Comparison of ENCODE assay signal across 10 mouse cellular contexts in the genomic region with DNA sequence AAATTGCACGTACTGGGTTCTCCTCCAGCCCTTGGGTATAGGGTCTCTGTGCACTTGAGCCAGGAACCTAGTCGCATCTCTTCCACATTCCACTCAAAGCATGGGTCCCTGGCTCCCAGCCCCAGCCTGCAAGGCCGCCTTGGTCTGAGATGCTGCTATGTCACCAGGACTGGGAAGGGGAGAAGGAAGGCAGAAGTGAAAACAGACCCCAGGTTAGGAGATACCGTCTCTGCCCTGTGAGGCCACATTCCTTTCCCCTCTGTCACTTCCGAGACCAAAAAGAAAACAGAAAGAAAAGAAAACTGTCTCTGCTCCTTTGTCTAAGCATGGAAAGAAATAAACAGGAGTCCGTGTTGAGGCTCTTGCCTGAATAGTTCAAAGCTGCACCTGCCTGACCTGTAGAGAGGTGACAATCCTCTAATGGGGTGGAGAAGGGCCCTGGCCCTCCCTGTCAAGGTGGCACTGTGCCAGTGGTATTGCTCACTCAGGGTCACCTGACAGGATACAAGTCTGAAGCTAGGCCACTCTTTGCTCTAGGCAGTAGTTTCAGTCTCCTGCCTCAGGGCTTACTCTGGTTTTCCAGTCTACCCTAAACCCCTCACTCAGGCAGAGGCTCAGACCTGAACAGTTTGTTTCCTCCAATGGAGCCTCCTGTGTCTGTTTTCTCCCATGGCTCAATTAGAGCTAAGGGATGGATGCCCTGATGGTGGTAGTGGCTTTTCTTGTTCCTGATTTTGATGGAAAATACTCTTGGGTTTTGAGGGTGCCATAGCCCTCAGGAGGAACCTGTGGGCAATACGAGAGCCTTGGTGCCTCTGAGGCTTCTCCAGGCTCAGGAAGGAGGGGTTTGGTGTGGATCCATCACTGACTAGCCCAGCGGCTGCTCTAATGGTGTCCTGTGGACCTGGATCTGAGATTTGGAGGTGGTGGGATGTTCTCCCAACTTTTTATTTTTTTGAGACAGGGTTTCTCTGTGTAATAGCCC. TPM values are rescaled to one million over a fixed set of nuclear protein-coding genes. Genes with fewer than 3 reads are reported as not detected.
A peak's percentile ranks its signal among the peaks of the same experiment; 100 is the strongest.
DNase-seq lines count a peak whose midpoint lies in the region; ATAC-seq and TF ChIP-seq lines count a peak whose summit lies in the region.
"Had no signal": no experiment of that assay in that cellular context is flagged by ENCODE, and none has a peak within 500 bp of the region (broad histone marks: within the 10 kb centered on the region; RNA-seq: fewer than 3 reads in every experiment).

No protein-coding gene starts in this region.

- H3K4me2 ChIP-seq in heart, postnatal 0 days (ENCODE audit: low read depth, low read length), result no peak overlapping the region

- no peaks in the 10 kb centered on the region for H3K27me3 ChIP-seq in heart, postnatal 0 days (ENCODE audit: control insufficient read depth, insufficient read depth, low read length)
- no peaks in the 10 kb centered on the region for H3K27me3 ChIP-seq in small intestine, adult 2 months (ENCODE audit: control insufficient read depth, insufficient read depth, low read length)

- peaks cover 38% of the 10 kb centered on the region for H3K4me1 ChIP-seq in heart, postnatal 0 days (ENCODE audit: control insufficient read depth, insufficient read depth)
- peaks cover 24% of the 10 kb centered on the region for H3K4me1 ChIP-seq in small intestine, adult 2 months (ENCODE audit: control insufficient read depth, insufficient read depth, insufficient read length, low read length)

- H3K36me3 ChIP-seq in heart, postnatal 0 days (replicated peaks; ENCODE audit: control insufficient read depth, insufficient read depth, low read length), result peaks cover 15% of the 10 kb centered on the region; the same call in 1 of the 2 replicates
- peaks cover 19% of the 10 kb centered on the region; the same call in 1 of the 2 replicates for H3K36me3 ChIP-seq in small intestine, adult 2 months (ENCODE audit: control insufficient read depth, insufficient read depth, low read length)

- ATAC-seq in heart, postnatal 0 days (ENCODE audit: insufficient read depth, low read depth), result peak; percentile 19; the same call in 1 of the 2 replicates
- ATAC-seq in monocyte, adult 5-6 weeks (replicated peaks; ENCODE audit: insufficient number of reproducible peaks, low FRiP score, low TSS enrichment, poor library complexity, severe bottlenecking), result no peak

- peak overlapping the region; percentile 41 for H3K27ac ChIP-seq in heart, postnatal 0 days (ENCODE audit: low read depth)
- peak overlapping the region; percentile 17; the same call in 1 of the 2 replicates for H3K27ac ChIP-seq in small intestine, adult 2 months (ENCODE audit: insufficient read depth, low read depth, low read length)

- no peaks in the 10 kb centered on the region for H3K9me3 ChIP-seq in heart, postnatal 0 days (replicated peaks; ENCODE audit: control insufficient read depth, low read length)

- WGBS in heart, postnatal 0 days, result 50% methylated on average over 8 of the region's 8 CpGs
- WGBS in small intestine, adult 2 months, result 51% methylated on average over 8 of the region's 8 CpGs

- DNase-seq in adrenal gland, adult (ENCODE audit: inconsistent age in 2 of 2, low spot score in 1 of 2), result peak; percentile 55 to 89
- DNase-seq in adrenal gland, postnatal 4 days (ENCODE audit: low spot score in 2 of 2), result no peak
- DNase-seq in kidney, postnatal 10 days, result peak; percentile 60
- DNase-seq in kidney, adult 18-20 months, result no peak
- DNase-seq in heart, postnatal 0 days (ENCODE audit: low spot score), result no peak
- no peak for DNase-seq in ovary, postnatal 36 days (ENCODE audit: low spot score)
- DNase-seq: thymus, adult 18-20 months had no signal

- TF ChIP-seq CTCF in heart, postnatal 0 days (IDR thresholded peaks at IDR 0.05; ENCODE audit: low read depth), result no peak
- TF ChIP-seq CTCF in small intestine, adult 2 months (IDR thresholded peaks at IDR 0.05; ENCODE audit: extremely low read depth, insufficient read length, insufficient replicate concordance, low read depth, low read length), result no peak

- no peak overlapping the region for H3K4me3 ChIP-seq in heart, postnatal 0 days (ENCODE audit: low read depth, low read length)
- no peak overlapping the region for H3K4me3 ChIP-seq in small intestine, adult 2 months (ENCODE audit: low read depth, low read length)

- TF ChIP-seq POLR2A in small intestine, adult 2 months (IDR thresholded peaks at IDR 0.05; ENCODE audit: low read depth, low read length), result no peak

- no peak overlapping the region for H3K9ac ChIP-seq in heart, postnatal 0 days (replicated peaks; ENCODE audit: low read depth, low read length)

- no peak for TF ChIP-seq EP300 in heart, postnatal 0 days (IDR thresholded peaks at IDR 0.05; ENCODE audit: low read depth)

RNA-seq across cellular contexts. Expression of a gene that starts 18.9 kb away (rescaled TPM):
- 10 to 100 TPM; 18.2 to 21.0 TPM for total RNA-seq in adrenal gland, postnatal 4 days (2021)
- 9.0 and 9.4 TPM in 2 replicates for total RNA-seq in heart, postnatal 0 days (2014; rRNA removed; ENCODE audit: low replicate concordance)
- 6.0 and 7.4 TPM in 2 replicates for polyA plus RNA-seq in heart, postnatal 0 days (2015; fragmentation: Nextera tagmentation; extraction: Ambion mirVana)
- 5.8 and 19.4 TPM in 2 replicates for polyA plus RNA-seq in small intestine, adult 2 months (2012; rRNA removed)
- total RNA-seq in monocyte, adult 5-6 weeks (2017), result 1.4 to 4.4 TPM (median 2.5 TPM) in 3 replicates

RNA-seq across cellular contexts. Expression of a gene that starts 54.1 kb away (rescaled TPM):
- 1 to 10 TPM; 3.8 to 4.3 TPM for total RNA-seq in adrenal gland, postnatal 4 days (2021)
- total RNA-seq in heart, postnatal 0 days (2014; rRNA removed; ENCODE audit: low replicate concordance), result 0.31 and 0.42 TPM in 2 replicates
- 0.08 TPM in 1 of 2 replicates, not detected in the other for polyA plus RNA-seq in heart, postnatal 0 days (2015; fragmentation: Nextera tagmentation; extraction: Ambion mirVana)
- polyA plus RNA-seq in small intestine, adult 2 months (2012; rRNA removed), result 2.5 and 7.7 TPM in 2 replicates
- total RNA-seq in monocyte, adult 5-6 weeks (2017), result 8.6 to 15.5 TPM (median 9.7 TPM) in 3 replicates
- total RNA-seq: megakaryocyte-erythroid progenitor cell, adult 5-6 weeks had no signal

RNA-seq across cellular contexts. Expression of a gene that starts 54.4 kb away (rescaled TPM):
- total RNA-seq in adrenal gland, postnatal 4 days (2021), result 1 to 10 TPM; 4.5 to 5.6 TPM
- 1.9 and 2.9 TPM in 2 replicates for total RNA-seq in heart, postnatal 0 days (2014; rRNA removed; ENCODE audit: low replicate concordance)
- 3.9 and 5.0 TPM in 2 replicates for polyA plus RNA-seq in heart, postnatal 0 days (2015; fragmentation: Nextera tagmentation; extraction: Ambion mirVana)
- 0.15 and 1.3 TPM in 2 replicates for polyA plus RNA-seq in small intestine, adult 2 months (2012; rRNA removed)
- 0.53 to 1.3 TPM in 2 of 3 replicates, not detected in the other for total RNA-seq in monocyte, adult 5-6 weeks (2017)

Comparison
In these comparisons a context has a peak if more than half of its experiments do, and no peak if none do; other contexts are left out.
1. DNase-seq: peak in adrenal gland, adult (2 of 2) and kidney, postnatal 10 days (single experiment); none in adrenal gland, postnatal 4 days (0 of 2), kidney, adult 18-20 months (single experiment), heart, postnatal 0 days (single experiment) and ovary, postnatal 36 days (single experiment).